Mouse (Mus musculus) layer of hippocampus, adult 9-10 months (tissue): ENCODE measurements around the gene Lypla2.

Source experiments
- DNase-seq: peaks from one replicate; pipeline ENCODE4 v3.0.0; 2022; ENCODE audit warnings: low spot score

The Lypla2 gene

DNA sequence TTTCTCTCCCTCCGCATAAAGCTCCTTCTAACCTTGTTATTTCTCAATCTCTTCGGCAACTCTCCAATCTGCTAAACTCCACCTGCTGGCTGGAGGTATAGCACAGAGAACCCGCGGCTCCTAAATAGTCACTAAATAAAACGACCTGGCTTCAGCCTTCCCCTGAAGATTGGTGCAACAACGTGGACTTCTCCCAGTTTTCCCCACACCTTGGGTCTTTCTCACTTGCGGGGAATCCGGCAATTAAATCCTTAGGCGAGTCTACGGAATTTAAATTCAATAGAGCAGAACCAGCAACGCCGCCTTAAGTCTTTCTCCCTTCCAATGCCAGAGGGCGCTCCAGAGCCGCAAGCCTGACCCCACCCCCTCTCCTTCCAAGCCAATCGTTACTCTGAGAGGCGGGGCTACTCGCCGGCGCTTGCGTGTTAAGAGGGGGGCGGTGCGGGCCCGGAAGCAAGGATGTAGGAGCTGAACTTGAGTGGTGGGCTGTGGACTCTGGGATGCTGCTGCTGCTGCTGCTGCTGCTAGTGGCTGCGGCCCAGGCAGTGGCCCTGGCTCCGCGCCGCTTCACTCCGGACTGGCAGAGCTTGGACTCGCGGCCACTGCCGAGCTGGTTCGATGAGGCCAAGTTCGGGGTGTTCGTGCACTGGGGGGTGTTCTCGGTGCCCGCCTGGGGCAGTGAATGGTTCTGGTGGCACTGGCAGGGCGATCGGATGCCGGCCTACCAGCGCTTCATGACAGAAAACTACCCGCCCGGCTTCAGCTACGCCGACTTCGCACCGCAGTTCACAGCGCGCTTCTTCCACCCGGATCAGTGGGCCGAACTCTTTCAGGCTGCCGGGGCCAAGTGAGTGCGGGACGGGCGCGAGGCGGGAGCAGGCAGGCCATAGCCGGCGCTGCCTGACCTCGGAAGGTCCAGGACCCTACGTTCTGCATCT lies 51.9 kb downstream of the Lypla2 start, which contains the start of gene Fuca1:
TSS of gene Fuca1 (plus strand) at position 432 of the 938 bp plus-strand sequence.
- DNase-seq: peak; percentile 94

GRCm38 (mm10) chr4:135919280-135919639 lies 53.2 kb downstream of the Lypla2 start:
- DNase-seq: no peak

GRCm38 (mm10) chr4:135918635-135919279 lies 53.7 kb downstream of the Lypla2 start:
- no peak for DNase-seq
